In the genomic region with DNA sequence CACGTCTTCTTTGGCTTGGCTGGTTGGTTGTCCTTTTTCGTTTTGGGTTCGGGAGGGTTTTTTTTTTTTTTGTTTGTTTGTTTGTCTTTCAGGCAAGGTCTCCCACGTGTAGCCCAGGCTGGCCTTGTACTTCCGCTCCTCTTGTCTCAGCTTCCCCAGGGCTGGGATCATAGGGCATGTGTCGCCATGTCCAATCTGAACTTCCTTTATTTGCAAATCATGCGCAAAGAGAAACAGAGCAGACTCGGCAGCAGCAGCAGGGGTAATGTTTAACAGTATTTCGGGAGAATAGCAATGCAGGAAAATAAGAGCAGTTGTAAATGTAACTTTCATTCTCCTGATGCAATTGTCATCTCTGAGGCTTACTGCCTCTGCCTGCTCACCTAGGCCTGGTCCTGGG, we compare ENCODE assay signal across 25 mouse cellular contexts. TPM values are rescaled to one million over a fixed set of nuclear protein-coding genes. Genes with fewer than 3 reads are reported as not detected.
DNase-seq lines count a peak whose midpoint lies in the region; ATAC-seq and TF ChIP-seq lines count a peak whose summit lies in the region.
"Had no signal": no experiment of that assay in that cellular context is flagged by ENCODE, and none has a peak within 500 bp of the region (broad histone marks: within the 10 kb centered on the region; RNA-seq: fewer than 3 reads in every experiment).

No protein-coding gene starts in this region.

- 85% methylated on average over 9 of the region's 9 CpGs for WGBS in thymus, adult 2 months
- WGBS in liver, embryonic 15.5 days (ENCODE audit: insufficient replicate concordance), result 62% methylated on average over 9 of the region's 9 CpGs
- whole genome bisulfite sequencing in hindbrain, embryonic 13.5 days, result 78% methylated on average over 9 of the region's 9 CpGs

- no peaks in the 10 kb centered on the region for H3K27me3 ChIP-seq in thymus, adult 2 months (ENCODE audit: control insufficient read depth, insufficient read depth, low read length)
- no peaks in the 10 kb centered on the region for H3K27me3 ChIP-seq in liver, embryonic 15.5 days
- peaks cover 9% of the 10 kb centered on the region for H3K27me3 ChIP-seq in hindbrain, embryonic 13.5 days
- H3K27me3 ChIP-seq: neural tube, embryonic 15.5 days had no signal

- peak; percentile 54 for DNase-seq in kidney, adult 11 months
- DNase-seq in kidney, postnatal 10 days, result no peak
- DNase-seq in thymus, adult 2 months, result no peak
- DNase-seq in thymus, postnatal 25 days, result no peak
- no peak for DNase-seq in layer of hippocampus, adult 2 months (ENCODE audit: low spot score in 2 of 2)
- no peak for DNase-seq in B cell, adult 2 months
- DNase-seq: adrenal gland, postnatal 10 days; cerebellum, adult 11 months; gastrocnemius, adult 2 months; heart, adult 11 months; heart, postnatal 4 days; layer of hippocampus, postnatal 36 days had no signal

- H3K36me3 ChIP-seq in thymus, adult 2 months (ENCODE audit: control insufficient read depth, insufficient read depth, low read length), result no peaks in the 10 kb centered on the region
- H3K36me3 ChIP-seq in liver, embryonic 15.5 days (replicated peaks), result no peaks in the 10 kb centered on the region
- no peaks in the 10 kb centered on the region for H3K36me3 ChIP-seq in hindbrain, embryonic 13.5 days
- H3K36me3 ChIP-seq: midbrain, embryonic 13.5 days; neural tube, embryonic 15.5 days had no signal

- H3K4me1 ChIP-seq in thymus, adult 2 months (replicated peaks; ENCODE audit: control insufficient read depth, insufficient read depth, low read length), result peaks cover 58% of the 10 kb centered on the region
- H3K4me1 ChIP-seq in liver, embryonic 15.5 days (replicated peaks), result peaks cover 71% of the 10 kb centered on the region
- peaks cover 20% of the 10 kb centered on the region for H3K4me1 ChIP-seq in hindbrain, embryonic 13.5 days (replicated peaks)

- peak overlapping the region; percentile 78 for H3K27ac ChIP-seq in thymus, adult 2 months (ENCODE audit: control insufficient read depth, insufficient read depth, low read length)
- H3K27ac ChIP-seq in liver, embryonic 15.5 days (replicated peaks), result peak overlapping the region; percentile 74
- no peak overlapping the region for H3K27ac ChIP-seq in layer of hippocampus, adult 2 months
- no peak overlapping the region for H3K27ac ChIP-seq in hindbrain, embryonic 13.5 days
- H3K27ac ChIP-seq: gastrocnemius, adult 2 months; hindbrain, postnatal 0 days; liver, embryonic 14.5 days; macrophage; midbrain, embryonic 13.5 days; neural tube, embryonic 15.5 days had no signal

- H3K4me2 ChIP-seq in liver, embryonic 15.5 days, result peak overlapping the region; percentile 36
- H3K4me2 ChIP-seq in hindbrain, embryonic 13.5 days, result no peak overlapping the region
- H3K4me2 ChIP-seq: midbrain, embryonic 13.5 days; neural tube, embryonic 15.5 days had no signal

- no peaks in the 10 kb centered on the region for H3K9me3 ChIP-seq in liver, embryonic 15.5 days (replicated peaks)
- no peaks in the 10 kb centered on the region for H3K9me3 ChIP-seq in hindbrain, embryonic 13.5 days
- H3K9me3 ChIP-seq: midbrain, embryonic 13.5 days; neural tube, embryonic 15.5 days had no signal

- no peak overlapping the region for H3K4me3 ChIP-seq in thymus, adult 2 months (ENCODE audit: control insufficient read depth, insufficient read depth, low read length)
- no peak overlapping the region for H3K4me3 ChIP-seq in liver, embryonic 15.5 days (replicated peaks)
- H3K4me3 ChIP-seq in layer of hippocampus, adult 2 months, result no peak overlapping the region
- no peak overlapping the region for H3K4me3 ChIP-seq in hindbrain, embryonic 13.5 days
- H3K4me3 ChIP-seq: erythroblast, embryonic 14.5 days; gastrocnemius, adult 2 months; midbrain, embryonic 13.5 days; myocyte; neural tube, embryonic 15.5 days had no signal

- ATAC-seq in liver, embryonic 15.5 days (ENCODE audit: insufficient read depth), result no peak
- ATAC-seq in hindbrain, embryonic 13.5 days (ENCODE audit: low FRiP score), result no peak
- ATAC-seq: hindbrain, postnatal 0 days; midbrain, embryonic 13.5 days had no signal

- TF ChIP-seq POLR2A in thymus, adult 2 months (IDR thresholded peaks at IDR 0.05; ENCODE audit: control insufficient read depth, extremely low read depth, insufficient read depth, low read length, poor library complexity), result no peak

- no peak overlapping the region for H3K9ac ChIP-seq in liver, embryonic 15.5 days
- H3K9ac ChIP-seq in hindbrain, embryonic 13.5 days, result no peak overlapping the region
- H3K9ac ChIP-seq: liver, embryonic 14.5 days; midbrain, embryonic 13.5 days; neural tube, embryonic 15.5 days had no signal

- no peak for TF ChIP-seq CTCF in thymus, adult 2 months (IDR thresholded peaks at IDR 0.05; ENCODE audit: borderline replicate concordance, control insufficient read depth, extremely low read depth, insufficient read depth, low read length, poor library complexity)
- no peak for TF ChIP-seq CTCF in layer of hippocampus, adult 2 months (conservative IDR thresholded peaks at IDR 0.05)

RNA-seq across cellular contexts. Expression of a gene that starts 27.0 kb away (rescaled TPM):
- polyA plus RNA-seq in thymus, adult 2 months (2012; rRNA removed), result 5.6 and 6.3 TPM in 2 replicates
- 8.1 and 9.0 TPM in 2 replicates for polyA plus RNA-seq in liver, embryonic 15.5 days (2015; fragmentation: Nextera tagmentation; extraction: Ambion mirVana)
- total RNA-seq in layer of hippocampus, adult 2 months (2021), result 10 to 100 TPM; 62.3 to 66.3 TPM
- 33.4 and 34.4 TPM in 2 replicates for polyA plus RNA-seq in hindbrain, embryonic 13.5 days (2015; fragmentation: Nextera tagmentation; extraction: Ambion mirVana)

RNA-seq across cellular contexts. Expression of a gene that starts 38.9 kb away (rescaled TPM):
- polyA plus RNA-seq in thymus, adult 2 months (2012; rRNA removed), result not detected in 2 replicates
- polyA plus RNA-seq in liver, embryonic 15.5 days (2015; fragmentation: Nextera tagmentation; extraction: Ambion mirVana), result 1.1 TPM in 1 of 2 replicates, not detected in the other
- total RNA-seq in layer of hippocampus, adult 2 months (2021), result 10 to 100 TPM; 25.2 to 25.8 TPM
- polyA plus RNA-seq in hindbrain, embryonic 13.5 days (2015; fragmentation: Nextera tagmentation; extraction: Ambion mirVana), result 5.4 and 6.6 TPM in 2 replicates
- total RNA-seq: common myeloid progenitor, adult 5-6 weeks; hindbrain, postnatal 0 days had no signal
- polyA plus RNA-seq: brain, embryonic 14.5 days; embryonic facial prominence, embryonic 11.5 days; heart, embryonic 14.5 days; liver, embryonic 14.5 days had no signal

Comparison
In these comparisons a context has a peak if more than half of its experiments do, and no peak if none do; other contexts are left out.
1. H3K27ac ChIP-seq: peak in thymus, adult 2 months (single experiment) and liver, embryonic 15.5 days (single experiment); none in layer of hippocampus, adult 2 months (single experiment) and hindbrain, embryonic 13.5 days (single experiment).